Mouse (Mus musculus) lung, adult 2 months (tissue): Measurements from ENCODE around the gene Lrrc58.

Source experiments
- CTCF ChIP-seq: fragments of 200-500 bp; IDR thresholded peaks from 2 replicates; pipeline ENCODE4 v1.5.1; 2011; ENCODE audit warnings: mild to moderate bottlenecking, low read length, control low read depth; ENCODE audit not compliant: insufficient read depth
- POLR2A ChIP-seq: fragments of 200-500 bp; IDR thresholded peaks from 2 replicates; pipeline ENCODE4 v1.6.1; 2011; ENCODE audit warnings: low read depth, mild to moderate bottlenecking, control low read depth, low read length, borderline replicate concordance; ENCODE audit errors: extremely low read depth

DNA sequence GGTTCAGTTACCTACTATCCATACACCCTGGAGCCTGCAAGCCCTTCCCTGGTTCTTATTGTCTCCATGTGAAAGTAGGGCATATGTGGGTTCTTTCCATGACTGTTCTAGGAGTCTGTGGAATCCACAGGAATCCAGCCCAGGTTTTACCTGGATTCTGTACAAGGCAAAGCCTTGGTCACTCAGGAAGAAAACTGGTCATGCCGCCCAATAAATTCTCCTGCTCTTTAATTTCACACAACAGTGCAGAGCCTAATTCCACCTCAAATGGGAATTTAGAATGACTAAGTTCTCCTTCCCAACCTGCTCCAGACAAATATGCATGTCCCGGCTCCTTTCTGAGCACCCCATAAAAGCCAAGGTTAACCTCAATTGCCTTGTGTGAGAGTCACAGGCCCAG is 31.2 kb downstream of the Lrrc58 start:
- no peak for TF ChIP-seq POLR2A
- TF ChIP-seq CTCF: no peak
